Mouse (Mus musculus) forebrain, embryonic 12.5 days (tissue): ENCODE results near the gene Tas1r2. TPM values are rescaled to one million over a fixed set of nuclear protein-coding genes. Genes with fewer than 3 reads are reported as not detected.
A peak's percentile ranks its signal among the peaks of the same experiment; 100 is the strongest.

ENCODE experiments used
- ATAC-seq: fragments of 200-750 bp; cut with Nextera tagmentation; 2 replicates; pipeline ENCODE4 v1.8.0; 2017; ENCODE audit warnings: moderate TSS enrichment; ENCODE audit not compliant: low FRiP score
- H3K27ac ChIP-seq: fragments of 300-500 bp; sonication (generic); 2 replicates; pipeline ENCODE4 v1.5.1; 2016; ENCODE audit warnings: mild to moderate bottlenecking
- H3K27me3 ChIP-seq: fragments of 300-500 bp; sonication (generic); 2 replicates; pipeline ENCODE4 v1.6.1; 2016; ENCODE audit warnings: mild to moderate bottlenecking
- H3K36me3 ChIP-seq: fragments of 300-500 bp; sonication (generic); replicated peaks from 2 replicates; pipeline ENCODE4 v1.6.1; 2016; ENCODE audit warnings: mild to moderate bottlenecking
- H3K4me1 ChIP-seq: fragments of 300-500 bp; sonication (generic); 2 replicates; pipeline ENCODE4 v1.6.1; 2016
- H3K4me2 ChIP-seq: fragments of 300-500 bp; sonication (generic); 2 replicates; pipeline ENCODE4 v1.6.1; 2016; ENCODE audit warnings: mild to moderate bottlenecking, moderate library complexity
- H3K4me3 ChIP-seq: fragments of 300-500 bp; sonication (generic); replicated peaks from 2 replicates; pipeline ENCODE4 v1.5.1; 2016; ENCODE audit warnings: mild to moderate bottlenecking
- H3K9ac ChIP-seq: fragments of 300-500 bp; sonication (generic); 2 replicates; pipeline ENCODE4 v1.6.1; 2016; ENCODE audit warnings: mild to moderate bottlenecking
- H3K9me3 ChIP-seq: fragments of 300-500 bp; sonication (generic); 2 replicates; pipeline ENCODE4 v1.6.1; 2016
- WGBS: fragments of 180-500 bp; shearing (Covaris S2); methylation state at CpG from one replicate; pipeline ENCODE4 v1.1.7; 2016; 5-methylcytosine and 5-hydroxymethylcytosine counted together
- polyA plus RNA-seq: library from polyadenylated mRNA; unstranded; fragments of >200 nt; fragmentation: Nextera tagmentation; extraction: Ambion mirVana; gene quantifications from 2 replicates; pipeline ENCODE4 v1.2.1, GENCODE M21; 2016

Tas1r2 gene
- polyA plus RNA-seq, 1 experiment from 2014 or later = not detected

DNA sequence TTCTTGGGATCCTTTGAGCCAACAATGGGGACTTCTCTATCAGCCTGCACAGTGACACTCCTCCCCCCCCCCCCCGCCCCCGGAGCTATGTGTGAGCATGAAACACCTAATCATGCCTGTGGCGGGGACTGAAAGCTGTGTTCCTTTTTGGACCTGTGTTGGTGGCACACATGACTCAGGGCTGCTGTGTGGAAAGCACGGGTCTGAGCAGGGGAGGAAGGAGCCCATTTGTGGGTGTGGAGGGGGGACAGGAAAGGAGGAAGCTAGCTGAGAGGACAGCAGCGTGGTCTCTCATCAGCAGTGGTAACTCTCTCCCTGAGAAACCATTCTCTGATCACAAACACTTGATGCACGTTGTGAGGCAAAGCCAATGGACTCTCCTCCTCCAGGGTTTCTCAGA is 12.6 kb upstream of the Tas1r2 start:
- peaks cover 41% of the 10 kb centered on the region for H3K27me3 ChIP-seq
- 74% methylated on average over 6 of the region's 6 CpGs for WGBS
- no peaks in the 10 kb centered on the region for H3K9me3 ChIP-seq
- 0 out of 2 replicates have a peak, but pooled peaks cover 5% of the 10 kb centered on the region for H3K36me3 ChIP-seq
- H3K4me3 ChIP-seq = no peak overlapping the region
- peaks cover 38% of the 10 kb centered on the region for H3K4me1 ChIP-seq
- no peak overlapping the region for H3K9ac ChIP-seq
- no peak overlapping the region for H3K4me2 ChIP-seq
- H3K27ac ChIP-seq = no peak overlapping the region
- ATAC-seq = no peak

DNA sequence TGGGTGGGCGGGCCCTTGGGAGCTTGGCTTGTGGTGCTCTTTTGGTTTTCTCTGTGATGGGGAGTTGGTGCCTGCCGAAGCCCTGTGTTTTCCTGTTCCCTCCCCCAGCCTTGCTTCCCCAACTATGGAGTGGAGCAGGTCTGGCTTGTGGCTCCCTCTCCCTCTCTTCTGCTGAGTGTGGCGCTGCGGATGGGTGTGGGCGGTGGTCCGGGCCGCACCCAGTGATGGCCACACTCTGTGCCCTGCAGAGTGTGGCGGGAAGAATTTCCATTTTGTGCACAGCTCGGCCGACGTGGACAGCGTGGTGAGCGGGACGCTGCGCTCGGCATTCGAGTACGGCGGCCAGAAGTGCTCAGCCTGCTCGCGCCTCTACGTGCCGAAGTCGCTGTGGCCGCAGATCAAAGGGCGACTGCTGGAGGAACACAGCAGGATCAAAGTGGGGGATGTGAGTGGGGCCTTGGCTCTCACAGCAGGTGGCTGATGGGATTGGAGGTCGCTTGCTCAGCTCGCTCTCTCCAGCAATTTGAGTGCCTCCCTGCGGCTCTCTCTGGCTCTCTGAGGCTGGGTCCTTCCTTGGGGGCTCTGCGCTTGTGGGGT is 11.4 kb upstream of the Tas1r2 start:
- Histone ChIP-seq H3K27ac (no peak overlapping the region), H3K36me3 (0 out of 2 replicates have a peak, but pooled peaks cover 4% of the 10 kb centered on the region), H3K4me3 (peak overlapping the region; percentile 23), H3K9ac (peak overlapping the region; percentile 44), H3K27me3 (peaks cover 41% of the 10 kb centered on the region), H3K4me1 (peaks cover 38% of the 10 kb centered on the region), H3K9me3 (no peaks in the 10 kb centered on the region), H3K4me2 (peak overlapping the region; percentile 51)
- peak; percentile 45 for ATAC-seq
- under 1% methylated on average over 29 of the region's 30 CpGs for WGBS

DNA sequence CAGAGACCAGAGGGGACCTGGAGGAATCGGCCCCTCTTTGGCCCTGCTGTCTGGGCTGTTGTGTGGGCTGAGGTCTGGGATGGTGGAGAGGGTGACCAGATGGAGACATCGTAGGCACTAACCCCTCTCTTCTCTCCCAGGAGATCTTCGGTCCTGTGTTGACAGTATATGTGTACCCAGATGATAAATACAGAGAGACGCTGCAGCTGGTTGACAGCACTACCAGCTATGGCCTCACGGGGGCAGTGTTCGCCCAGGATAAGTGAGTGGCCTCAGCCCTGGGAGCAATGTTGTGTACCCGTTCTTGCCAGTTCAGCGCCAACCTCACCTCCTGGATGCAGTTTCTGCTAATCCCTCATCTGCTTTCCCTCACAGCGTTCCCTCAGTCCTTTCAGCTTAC is 9.4 kb upstream of the Tas1r2 start:
- H3K9ac ChIP-seq = no peak overlapping the region
- 17% methylated on average over 9 of the region's 9 CpGs for WGBS
- no peak overlapping the region for H3K27ac ChIP-seq
- H3K27me3 ChIP-seq = peaks cover 41% of the 10 kb centered on the region
- no peaks in the 10 kb centered on the region for H3K9me3 ChIP-seq
- no peak overlapping the region for H3K4me2 ChIP-seq
- peaks cover 9% of the 10 kb centered on the region for H3K36me3 ChIP-seq
- H3K4me1 ChIP-seq = peaks cover 38% of the 10 kb centered on the region
- no peak overlapping the region for H3K4me3 ChIP-seq
- ATAC-seq = peak; percentile 47; the same call in 1 of the 2 replicates

DNA sequence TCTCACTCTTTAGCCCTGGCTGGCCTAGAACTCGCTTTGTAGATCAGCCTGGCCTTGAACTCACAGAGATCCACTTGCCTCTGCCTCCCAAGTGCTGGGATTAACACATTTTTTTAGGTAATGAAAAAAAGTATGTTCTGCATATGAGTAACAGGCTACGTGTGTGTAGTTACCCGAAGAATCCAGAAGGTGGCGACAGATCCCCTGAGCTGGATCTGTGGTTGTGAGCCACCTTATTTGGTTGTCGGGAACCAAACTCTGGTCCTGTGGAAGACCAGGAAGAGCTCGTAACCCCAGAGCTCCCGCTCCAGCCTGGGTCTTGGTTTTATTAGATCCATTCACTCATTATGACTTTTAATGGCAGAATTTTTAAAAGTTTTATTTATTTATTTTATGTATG is 6.4 kb upstream of the Tas1r2 start:
- no peak overlapping the region for H3K4me3 ChIP-seq
- peaks cover 20% of the 10 kb centered on the region for H3K27me3 ChIP-seq
- H3K36me3 ChIP-seq = peaks cover 9% of the 10 kb centered on the region
- 83% methylated on average over 7 of the region's 7 CpGs for WGBS
- no peak overlapping the region for H3K9ac ChIP-seq
- no peak overlapping the region for H3K27ac ChIP-seq
- no peak overlapping the region for H3K4me2 ChIP-seq
- H3K4me1 ChIP-seq = peaks cover 18% of the 10 kb centered on the region
- no peak for ATAC-seq
- H3K9me3 ChIP-seq = no peaks in the 10 kb centered on the region

DNA sequence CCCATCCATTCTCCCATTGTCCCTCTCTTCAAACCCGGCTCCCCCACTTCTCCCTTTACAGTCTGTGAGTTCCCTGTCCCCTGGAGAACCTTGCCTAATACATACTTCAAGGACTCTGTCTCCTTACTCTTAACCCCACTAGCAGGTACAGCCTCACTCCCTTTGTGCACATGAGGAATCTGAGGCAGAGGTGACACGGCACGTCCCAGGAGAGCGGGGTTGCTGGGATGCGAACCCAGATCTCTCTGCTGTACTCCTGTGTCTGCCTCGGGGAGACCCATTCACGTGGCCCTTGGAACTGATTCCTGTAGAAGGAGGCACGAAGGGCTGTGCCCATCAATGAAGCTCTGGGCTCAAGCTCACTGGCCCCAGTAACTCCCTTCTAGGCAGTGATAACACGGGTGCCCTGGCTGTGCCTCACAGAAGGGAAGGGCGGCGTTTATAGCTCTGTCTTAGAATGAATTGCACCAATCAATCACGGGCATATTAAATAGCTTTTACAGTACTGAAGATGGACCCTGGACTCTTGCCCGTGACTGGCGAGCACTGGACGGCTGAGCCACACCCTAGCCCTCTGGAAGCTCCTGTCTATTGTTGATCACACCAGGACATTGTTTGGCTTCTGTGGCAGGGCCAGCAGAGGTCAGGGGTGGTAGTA is 3.1 kb upstream of the Tas1r2 start:
- Histone ChIP-seq H3K4me1 (0 out of 2 replicates have a peak, but pooled peaks cover 5% of the 10 kb centered on the region), H3K4me2 (no peak overlapping the region), H3K27me3 (peaks cover 7% of the 10 kb centered on the region; the same call in 1 of the 2 replicates), H3K4me3 (no peak overlapping the region), H3K36me3 (peaks cover 9% of the 10 kb centered on the region), H3K9me3 (no peaks in the 10 kb centered on the region), H3K9ac (no peak overlapping the region), H3K27ac (no peak overlapping the region)
- 81% methylated on average over 15 of the region's 15 CpGs for WGBS
- no peak for ATAC-seq

DNA sequence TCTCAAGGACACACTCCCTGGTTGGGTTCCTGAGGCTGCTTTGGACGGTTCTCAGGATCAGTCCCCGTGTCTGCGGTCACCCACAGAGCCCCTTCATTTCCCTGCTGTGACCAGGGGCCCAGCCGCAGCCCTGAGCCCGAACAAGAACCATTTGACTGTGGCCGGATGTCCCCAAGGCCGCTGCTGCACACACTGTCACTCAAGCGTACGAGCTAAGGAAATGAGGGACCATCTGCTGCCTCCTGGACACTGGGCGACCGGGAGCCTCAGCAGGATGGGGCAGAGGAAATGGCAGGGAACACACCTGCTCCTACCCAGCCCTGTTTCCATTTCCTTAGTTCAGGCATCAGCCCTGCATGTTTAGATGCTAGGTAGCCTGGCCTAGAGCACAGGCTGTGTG is 2.4 kb upstream of the Tas1r2 start:
- ATAC-seq = no peak
- Histone ChIP-seq H3K9ac (no peak overlapping the region), H3K4me2 (no peak overlapping the region), H3K27ac (no peak overlapping the region), H3K27me3 (peaks cover 7% of the 10 kb centered on the region; the same call in 1 of the 2 replicates), H3K4me1 (0 out of 2 replicates have a peak, but pooled peaks cover 5% of the 10 kb centered on the region), H3K4me3 (no peak overlapping the region), H3K9me3 (no peaks in the 10 kb centered on the region), H3K36me3 (peaks cover 9% of the 10 kb centered on the region)
- 71% methylated on average over 11 of the region's 11 CpGs for WGBS

DNA sequence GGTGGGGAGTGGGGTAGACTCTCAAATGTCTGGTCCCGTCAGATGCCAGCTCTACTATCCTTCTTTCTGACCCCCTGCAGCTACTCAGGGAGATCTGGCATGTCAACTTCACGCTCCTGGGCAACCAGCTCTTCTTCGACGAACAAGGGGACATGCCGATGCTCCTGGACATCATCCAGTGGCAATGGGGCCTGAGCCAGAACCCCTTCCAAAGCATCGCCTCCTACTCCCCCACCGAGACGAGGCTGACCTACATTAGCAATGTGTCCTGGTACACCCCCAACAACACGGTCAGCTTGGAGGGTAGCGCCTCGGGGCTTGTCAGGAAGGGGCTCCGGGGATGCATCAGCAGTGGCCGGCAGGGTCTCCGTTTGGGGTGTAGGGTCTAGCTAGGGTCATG is 8.6 kb downstream of the Tas1r2 start:
- Histone ChIP-seq H3K9ac (no peak overlapping the region), H3K27me3 (peaks cover 27% of the 10 kb centered on the region; the same call in 1 of the 2 replicates), H3K4me2 (no peak overlapping the region), H3K4me3 (no peak overlapping the region), H3K27ac (no peak overlapping the region), H3K9me3 (no peaks in the 10 kb centered on the region), H3K4me1 (no peaks in the 10 kb centered on the region), H3K36me3 (no peaks in the 10 kb centered on the region)
- WGBS = 89% methylated on average over 14 of the region's 14 CpGs
- ATAC-seq = no peak

DNA sequence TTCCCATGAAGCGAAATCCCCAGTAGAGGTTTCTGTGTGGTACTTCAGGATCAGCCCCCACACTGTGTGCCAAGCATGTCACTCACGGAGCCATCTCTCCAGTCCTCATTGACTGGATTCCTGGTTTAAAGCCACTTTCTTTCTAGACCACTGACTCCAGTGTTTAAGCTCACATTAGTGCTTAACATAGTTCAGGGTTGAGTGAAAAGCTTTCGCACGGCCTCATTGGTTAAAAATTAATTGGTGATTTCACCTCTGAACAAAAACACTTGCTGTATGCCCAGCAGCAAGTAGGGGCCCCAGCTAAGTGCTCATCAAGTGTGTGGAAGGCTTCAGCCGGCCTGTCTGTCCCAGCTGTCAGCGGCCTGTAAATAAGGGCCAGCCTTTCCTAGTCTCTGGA is 14.3 kb downstream of the Tas1r2 start:
- H3K36me3 ChIP-seq = no peaks in the 10 kb centered on the region
- H3K4me2 ChIP-seq = no peak overlapping the region
- ATAC-seq = no peak; the same call in 1 of the 2 replicates
- 31% methylated on average over 6 of the region's 6 CpGs for WGBS
- H3K9ac ChIP-seq = no peak overlapping the region
- H3K27me3 ChIP-seq = peaks cover 41% of the 10 kb centered on the region
- H3K27ac ChIP-seq = no peak overlapping the region
- no peak overlapping the region for H3K4me3 ChIP-seq
- H3K4me1 ChIP-seq = peaks cover 7% of the 10 kb centered on the region; the same call in 1 of the 2 replicates
- no peaks in the 10 kb centered on the region for H3K9me3 ChIP-seq

DNA sequence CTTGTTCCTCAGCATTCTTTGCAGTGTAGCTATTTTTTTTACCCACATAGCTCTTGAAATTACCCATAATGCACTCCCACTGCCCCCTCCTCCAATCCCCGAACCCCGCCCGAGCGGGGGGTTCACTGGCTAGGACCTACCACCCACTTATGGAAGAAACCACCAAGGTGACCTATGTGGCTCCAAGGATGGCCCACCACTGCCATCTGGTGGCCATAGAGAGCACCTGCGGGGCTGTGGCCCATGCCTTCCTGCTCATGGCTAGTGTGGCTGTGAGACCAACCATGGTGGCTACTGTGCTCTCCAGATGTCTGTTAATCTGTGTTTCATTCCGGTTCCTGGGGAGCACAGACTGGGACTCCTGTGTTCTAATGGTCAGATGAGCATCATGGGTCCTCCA is 16.5 kb downstream of the Tas1r2 start:
- H3K9ac ChIP-seq = no peak overlapping the region
- H3K4me1 ChIP-seq = peaks cover 7% of the 10 kb centered on the region; the same call in 1 of the 2 replicates
- H3K4me3 ChIP-seq = no peak overlapping the region
- peaks cover 45% of the 10 kb centered on the region for H3K27me3 ChIP-seq
- peak; percentile 51; the same call in 1 of the 2 replicates for ATAC-seq
- H3K4me2 ChIP-seq = no peak overlapping the region
- H3K9me3 ChIP-seq = no peaks in the 10 kb centered on the region
- 23% methylated on average over 6 of the region's 6 CpGs for WGBS
- no peaks in the 10 kb centered on the region for H3K36me3 ChIP-seq
- no peak overlapping the region for H3K27ac ChIP-seq

DNA sequence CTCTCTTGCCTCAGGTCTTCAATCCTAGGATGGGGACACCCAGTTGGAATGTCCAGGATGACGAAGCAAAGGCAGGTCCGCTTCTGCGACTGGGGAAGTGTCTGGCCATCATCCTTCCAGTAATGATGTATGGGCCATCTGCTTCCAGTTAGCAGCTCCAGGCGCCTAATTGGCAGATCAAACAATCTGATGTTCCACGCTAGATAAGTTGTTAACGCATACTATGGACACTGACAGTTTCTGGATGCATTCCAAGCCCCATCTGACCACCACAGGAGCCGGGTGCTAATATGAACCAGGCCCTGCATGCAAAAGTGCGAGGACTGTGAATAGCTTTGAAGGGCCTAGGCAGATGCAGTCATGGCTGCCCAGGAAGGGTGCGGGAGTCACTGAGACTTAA is 22.4 kb downstream of the Tas1r2 start:
- Histone ChIP-seq H3K4me3 (no peak overlapping the region), H3K9ac (no peak overlapping the region), H3K9me3 (0 out of 2 replicates have a peak, but pooled peaks cover 11% of the 10 kb centered on the region), H3K4me1 (no peaks in the 10 kb centered on the region), H3K36me3 (no peaks in the 10 kb centered on the region), H3K27ac (no peak overlapping the region), H3K27me3 (peaks cover 32% of the 10 kb centered on the region), H3K4me2 (no peak overlapping the region)
- no peak for ATAC-seq
- 70% methylated on average over 9 of the region's 9 CpGs for WGBS

DNA sequence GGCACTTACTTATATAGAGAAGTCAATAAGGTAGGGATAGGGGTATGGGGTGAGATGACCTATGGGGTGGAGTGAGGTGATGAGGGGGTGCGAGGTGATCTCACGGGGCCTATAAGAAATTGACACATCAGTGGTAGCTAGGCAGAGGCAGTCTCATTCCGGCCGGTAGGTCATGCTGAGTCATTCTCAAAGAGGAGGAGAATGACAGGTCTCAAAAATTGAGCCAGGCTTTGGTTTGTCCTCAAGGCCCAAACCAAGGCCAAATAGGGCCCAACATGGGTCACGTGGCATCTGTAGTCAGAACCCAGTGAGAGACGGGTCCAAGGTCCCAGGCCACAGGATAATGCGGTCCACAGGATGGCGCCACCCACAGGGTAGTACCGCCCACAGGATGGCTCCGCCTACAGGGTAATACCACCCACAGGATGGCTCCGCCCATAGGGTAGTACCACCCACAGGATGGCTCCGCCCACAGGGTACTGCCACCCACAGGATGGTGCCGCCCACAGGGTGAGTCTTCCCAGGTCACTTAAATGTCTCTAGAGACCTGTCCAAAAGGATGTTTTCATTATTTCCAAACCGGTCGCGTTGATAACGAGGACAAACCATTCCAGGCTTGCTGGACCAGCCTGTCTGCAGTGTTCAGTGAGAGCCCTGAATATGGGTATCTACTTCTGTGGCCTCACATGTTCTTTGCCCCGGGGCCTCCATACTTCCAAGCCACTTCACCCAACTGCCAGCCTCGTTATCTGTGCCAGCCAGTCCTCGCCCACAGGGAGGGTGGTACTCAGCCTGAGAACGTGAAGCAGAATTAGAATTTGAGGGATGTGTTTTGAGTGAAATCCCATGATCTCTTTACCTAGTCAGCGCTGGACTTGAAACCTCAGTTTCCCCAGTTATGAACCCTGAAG is 30.6 kb downstream of the Tas1r2 start:
- Histone ChIP-seq H3K9me3 (peaks cover 11% of the 10 kb centered on the region; the same call in 1 of the 2 replicates), H3K4me1 (no peaks in the 10 kb centered on the region; the same call in 1 of the 2 replicates), H3K27me3 (peaks cover 14% of the 10 kb centered on the region; the same call in 1 of the 2 replicates), H3K4me3 (no peak overlapping the region), H3K36me3 (no peaks in the 10 kb centered on the region), H3K9ac (no peak overlapping the region), H3K4me2 (no peak overlapping the region), H3K27ac (no peak overlapping the region)
- ATAC-seq = no peak
- WGBS = 80% methylated on average over 22 of the region's 22 CpGs

DNA sequence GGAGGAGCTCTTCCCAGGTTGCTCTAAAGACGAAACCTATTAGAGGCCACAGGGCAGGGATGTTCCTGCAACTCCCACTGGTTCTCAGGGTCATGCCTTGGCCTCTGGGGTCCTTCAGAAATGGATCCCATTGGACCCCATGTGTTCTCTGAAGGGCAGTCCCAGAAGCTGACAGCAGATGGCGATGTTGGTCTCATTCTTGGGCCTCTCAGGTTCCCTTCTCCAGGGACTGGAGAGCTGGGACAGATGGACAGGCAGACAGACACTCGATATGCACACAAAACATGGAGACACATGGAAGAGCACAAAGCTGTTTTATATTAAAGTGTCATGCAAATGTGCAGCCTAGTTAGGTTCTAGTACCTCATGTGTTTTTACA is 31.3 kb downstream of the Tas1r2 start:
- Histone ChIP-seq H3K4me1 (no peaks in the 10 kb centered on the region; the same call in 1 of the 2 replicates), H3K4me2 (no peak overlapping the region), H3K27ac (no peak overlapping the region), H3K9ac (no peak overlapping the region), H3K4me3 (no peak overlapping the region), H3K9me3 (peaks cover 11% of the 10 kb centered on the region; the same call in 1 of the 2 replicates), H3K36me3 (no peaks in the 10 kb centered on the region), H3K27me3 (peaks cover 18% of the 10 kb centered on the region; the same call in 1 of the 2 replicates)
- 12% methylated on average over 3 of the region's 3 CpGs for WGBS
- ATAC-seq = no peak
